Mouse (Mus musculus) right cerebral cortex, adult 2 months (tissue): ENCODE data around the gene Dlst.
"Not testable (repeated sequence)": the region's sequence is repeated elsewhere in the genome, so short reads cannot be mapped to it uniquely, and the experiment has no call there.

Experiments
- DNase-seq, 2 experiments: peaks; one replicate each; pipeline ENCODE4 v3.0.0; 2021 to 2022; ENCODE audit warnings: low spot score in 2 of 2

Gene Dlst

DNA sequence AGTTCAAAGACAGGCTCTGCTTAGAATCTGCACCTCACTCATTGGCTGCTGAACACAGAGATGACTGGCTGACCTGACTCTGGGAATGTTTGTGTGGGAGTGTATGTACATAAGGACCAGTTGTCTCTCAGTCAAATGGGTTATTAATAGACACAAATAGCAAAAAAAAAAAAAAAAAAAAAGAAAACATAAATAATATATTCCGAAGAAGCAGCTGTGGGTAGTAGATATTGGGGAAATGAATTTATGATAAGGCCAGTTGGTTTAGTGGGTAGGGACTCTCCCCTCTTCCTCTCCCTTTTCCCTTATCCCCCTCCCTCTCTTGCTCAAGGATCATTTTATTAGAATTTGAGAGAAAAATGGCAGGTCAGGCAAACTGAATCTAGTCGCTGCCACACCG, 3.3 kb downstream of the Dlst start:
- DNase-seq, result no peak

DNA sequence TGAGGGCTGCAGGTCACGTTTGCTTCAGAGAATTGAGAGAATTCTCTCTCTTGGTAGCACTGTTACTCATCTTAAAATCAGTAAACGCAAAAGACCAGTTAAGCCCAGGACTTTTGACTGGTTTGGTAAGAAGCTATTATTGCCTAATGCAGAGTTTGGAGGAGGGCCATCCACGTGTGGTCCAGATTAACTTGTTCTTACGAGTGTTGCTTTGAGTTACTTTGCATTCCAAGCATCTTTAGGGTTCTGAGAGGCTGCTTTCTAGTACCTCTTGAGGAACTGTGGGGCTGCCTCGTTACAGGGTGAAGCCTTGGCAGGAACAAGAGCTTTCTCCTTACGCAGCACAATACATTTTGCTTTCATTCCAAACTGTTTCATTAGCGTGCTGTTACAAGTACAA, 5.0 kb downstream of the Dlst start:
- no peak for DNase-seq

DNA sequence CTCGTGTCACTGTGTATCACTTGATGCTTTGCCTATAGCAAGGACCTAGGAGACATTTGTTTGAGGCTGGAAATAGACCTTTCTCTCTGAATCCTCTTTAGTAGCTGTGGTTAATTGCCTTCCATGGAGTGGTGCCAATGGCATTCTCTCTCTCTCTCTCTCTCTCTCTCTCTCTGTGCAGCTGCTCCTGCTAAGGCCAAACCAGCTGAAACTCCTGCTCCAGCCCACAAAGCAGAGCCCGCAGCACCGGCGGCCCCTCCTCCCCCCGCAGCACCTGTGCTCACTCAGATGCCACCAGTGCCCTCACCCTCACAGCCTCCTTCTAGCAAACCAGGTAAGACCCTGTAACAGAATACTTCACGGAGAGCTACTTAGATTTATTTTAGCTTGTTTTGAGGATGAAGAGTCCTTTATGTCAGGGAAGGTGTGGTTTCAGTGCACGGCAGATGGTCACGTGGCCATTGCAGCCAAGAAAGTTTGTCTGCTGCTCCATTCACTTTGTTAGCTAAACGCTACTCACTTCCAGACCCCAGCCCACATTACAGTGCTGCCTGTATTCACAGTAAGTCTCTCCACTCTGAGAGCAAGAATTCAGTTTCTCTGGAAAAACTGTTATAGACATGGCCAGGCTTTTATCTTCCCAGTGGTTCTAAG, 11.3 kb downstream of the Dlst start:
- no peak for DNase-seq

DNA sequence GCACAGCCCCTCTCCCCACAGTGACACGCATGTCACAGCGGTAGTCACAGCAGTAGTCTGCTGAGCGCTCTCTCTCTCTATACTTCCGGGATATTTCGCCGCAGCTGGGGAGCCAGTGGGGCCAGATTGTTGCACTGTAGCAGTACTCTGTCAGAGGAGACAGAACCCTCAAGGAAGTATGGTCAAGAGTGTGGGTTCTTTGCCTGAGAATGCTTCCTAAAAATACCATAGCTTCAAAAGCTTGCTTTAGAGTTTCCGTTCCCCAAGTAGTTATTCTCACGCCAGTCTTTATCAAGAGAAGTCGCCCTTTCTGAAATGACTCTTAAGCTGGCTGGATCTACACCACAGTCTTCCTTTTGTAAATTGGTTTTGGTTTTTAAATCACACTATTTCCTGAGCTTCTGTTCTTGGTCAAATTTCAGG, 12.5 kb downstream of the Dlst start:
- DNase-seq, result no peak

DNA sequence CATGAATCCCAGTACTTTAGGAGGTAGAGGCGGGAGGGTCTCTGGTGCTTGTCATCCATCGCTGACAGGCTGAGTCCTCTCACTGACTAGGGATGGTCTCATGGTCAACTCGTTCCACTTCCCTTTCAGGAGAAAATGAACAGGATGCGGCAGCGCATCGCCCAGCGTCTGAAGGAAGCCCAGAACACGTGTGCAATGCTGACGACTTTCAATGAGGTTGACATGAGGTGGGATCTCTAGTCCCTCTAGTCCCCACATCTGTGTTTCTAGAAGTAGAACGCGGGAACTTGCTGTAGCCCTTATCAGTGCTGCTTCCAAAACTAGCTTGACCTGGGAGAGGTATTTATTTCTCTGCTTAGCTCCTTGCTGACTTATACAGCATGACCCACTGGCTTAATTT, 13.0 kb downstream of the Dlst start:
- DNase-seq, result no peak

DNA sequence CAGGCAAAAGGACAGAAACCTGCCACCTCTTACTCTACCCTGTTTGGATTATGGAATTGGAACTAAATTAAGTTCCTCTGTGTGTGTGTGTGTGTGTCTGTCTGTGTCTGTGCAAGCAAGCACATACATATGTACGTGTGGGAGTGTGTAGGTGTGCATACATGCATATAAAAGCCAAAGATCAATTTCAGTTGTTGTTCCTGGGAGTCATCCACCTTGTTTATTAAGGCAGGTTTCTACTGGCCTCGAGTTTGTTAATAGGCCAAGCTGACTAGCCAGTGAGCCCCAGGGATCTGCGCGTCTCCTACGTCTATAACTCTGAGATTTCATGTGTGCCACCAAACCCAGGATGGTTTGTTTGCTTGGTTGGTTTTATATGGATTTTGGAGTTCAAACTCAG, 14.1 kb downstream of the Dlst start:
- DNase-seq, result no peak

DNA sequence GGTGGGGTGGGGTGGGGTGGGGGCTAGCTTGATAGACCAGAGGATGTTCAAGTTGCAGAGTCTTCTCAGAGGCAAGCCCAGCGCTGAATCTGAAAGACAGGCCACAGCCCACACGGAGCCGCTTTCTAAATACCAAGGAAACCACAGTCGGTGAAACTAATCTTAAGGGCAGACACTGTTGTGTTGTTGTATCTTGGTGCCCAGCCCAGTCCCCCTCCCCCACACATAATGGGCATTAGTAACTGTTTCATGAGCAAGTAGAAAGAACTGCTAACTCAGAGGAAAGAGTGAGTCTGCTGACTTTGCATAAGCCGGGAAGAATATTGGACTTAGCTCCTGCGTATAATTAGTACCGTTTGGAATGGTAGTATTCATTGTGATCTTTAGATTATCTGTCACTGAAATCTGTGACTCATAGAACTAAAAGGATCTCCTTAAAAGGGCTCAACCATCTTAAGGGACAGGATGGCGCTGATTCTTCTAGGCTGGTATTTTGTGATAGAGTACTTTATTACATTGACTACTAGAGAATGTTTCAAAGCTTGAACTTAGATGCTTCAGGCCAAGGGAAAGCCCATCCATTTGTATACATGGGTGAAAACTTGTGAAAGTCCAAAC, 16.5 kb downstream of the Dlst start:
- no peak for DNase-seq

DNA sequence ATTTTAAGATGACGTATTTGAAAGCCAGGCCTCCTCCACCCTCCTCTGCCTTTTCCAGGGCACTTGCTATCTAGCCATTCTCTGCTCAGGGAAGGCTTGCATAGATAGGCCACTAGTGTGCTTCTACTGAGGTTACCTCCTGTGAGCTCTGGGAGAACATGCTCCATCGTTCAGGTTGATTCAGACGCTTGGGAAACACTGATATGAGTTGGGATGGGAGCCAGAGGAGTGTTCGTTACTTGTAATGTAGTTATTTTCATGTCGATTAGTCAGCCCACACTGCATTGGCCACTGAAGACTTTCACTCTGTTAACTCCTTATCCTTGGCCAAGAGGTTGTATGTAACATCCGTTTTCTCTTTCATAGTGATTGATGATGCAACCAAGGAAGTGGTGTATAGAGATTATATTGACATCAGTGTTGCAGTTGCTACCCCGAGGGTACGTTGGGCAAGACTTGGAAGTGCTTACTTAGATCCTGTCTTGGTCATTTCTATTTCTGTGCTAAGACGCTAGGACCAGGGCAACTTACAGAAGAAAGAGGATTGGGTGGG, 18.9 kb downstream of the Dlst start:
- no peak for DNase-seq

DNA sequence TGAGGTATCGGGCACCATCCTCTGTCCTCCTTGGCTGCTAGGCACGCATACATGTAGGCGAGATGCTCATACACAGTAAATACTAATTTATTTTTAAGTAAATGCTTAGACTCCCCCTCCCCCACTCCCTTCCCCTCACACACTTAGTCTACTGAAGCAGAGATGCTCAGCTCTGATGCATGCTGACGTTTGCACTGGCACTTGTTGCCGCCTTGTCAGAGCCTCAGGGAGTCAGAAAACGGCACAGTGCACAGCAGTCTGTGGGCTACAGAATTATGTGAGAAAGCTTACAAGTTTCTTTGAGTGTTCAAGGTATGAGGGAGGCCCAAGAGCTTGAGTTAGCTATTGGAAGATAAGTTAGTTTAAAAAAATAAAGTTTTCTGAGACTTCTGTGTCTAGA, 20.7 kb downstream of the Dlst start:
- no peak for DNase-seq

DNA sequence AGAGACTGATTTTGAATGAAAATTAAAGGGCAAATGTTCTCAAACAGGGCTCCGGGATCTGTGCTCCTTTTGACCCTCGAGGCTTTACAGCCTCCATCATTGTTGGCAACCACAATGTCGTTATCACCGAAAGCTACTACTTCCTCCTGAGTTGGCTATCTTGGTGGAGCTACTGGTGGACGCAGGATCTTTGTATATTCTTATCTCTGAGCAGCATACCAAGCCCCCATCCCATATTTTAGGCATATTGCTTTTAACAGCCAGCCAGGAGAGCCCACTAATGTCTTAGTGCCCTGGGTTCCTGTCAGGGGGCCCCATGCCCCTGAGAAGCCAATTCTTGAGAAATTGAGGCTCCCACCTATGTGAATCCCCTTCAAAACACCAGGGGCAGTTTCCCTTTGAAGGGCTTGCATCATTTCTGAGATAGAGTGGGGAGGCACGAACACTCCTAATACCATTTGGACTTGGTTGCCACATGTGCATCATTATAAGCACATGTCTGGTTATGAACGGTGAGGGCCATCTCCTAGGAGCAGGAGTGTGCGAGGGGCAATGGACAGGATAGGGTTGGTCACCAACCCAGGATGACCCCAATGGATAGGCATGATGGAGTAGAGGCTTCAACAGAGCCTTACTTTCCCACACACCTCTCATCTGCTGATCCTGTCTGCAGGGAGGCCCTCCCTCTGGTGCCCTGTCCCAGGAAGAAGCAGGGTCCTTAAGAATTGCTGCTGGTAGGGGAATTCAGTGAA, 23.6 kb downstream of the Dlst start:
- no peak for DNase-seq

DNA sequence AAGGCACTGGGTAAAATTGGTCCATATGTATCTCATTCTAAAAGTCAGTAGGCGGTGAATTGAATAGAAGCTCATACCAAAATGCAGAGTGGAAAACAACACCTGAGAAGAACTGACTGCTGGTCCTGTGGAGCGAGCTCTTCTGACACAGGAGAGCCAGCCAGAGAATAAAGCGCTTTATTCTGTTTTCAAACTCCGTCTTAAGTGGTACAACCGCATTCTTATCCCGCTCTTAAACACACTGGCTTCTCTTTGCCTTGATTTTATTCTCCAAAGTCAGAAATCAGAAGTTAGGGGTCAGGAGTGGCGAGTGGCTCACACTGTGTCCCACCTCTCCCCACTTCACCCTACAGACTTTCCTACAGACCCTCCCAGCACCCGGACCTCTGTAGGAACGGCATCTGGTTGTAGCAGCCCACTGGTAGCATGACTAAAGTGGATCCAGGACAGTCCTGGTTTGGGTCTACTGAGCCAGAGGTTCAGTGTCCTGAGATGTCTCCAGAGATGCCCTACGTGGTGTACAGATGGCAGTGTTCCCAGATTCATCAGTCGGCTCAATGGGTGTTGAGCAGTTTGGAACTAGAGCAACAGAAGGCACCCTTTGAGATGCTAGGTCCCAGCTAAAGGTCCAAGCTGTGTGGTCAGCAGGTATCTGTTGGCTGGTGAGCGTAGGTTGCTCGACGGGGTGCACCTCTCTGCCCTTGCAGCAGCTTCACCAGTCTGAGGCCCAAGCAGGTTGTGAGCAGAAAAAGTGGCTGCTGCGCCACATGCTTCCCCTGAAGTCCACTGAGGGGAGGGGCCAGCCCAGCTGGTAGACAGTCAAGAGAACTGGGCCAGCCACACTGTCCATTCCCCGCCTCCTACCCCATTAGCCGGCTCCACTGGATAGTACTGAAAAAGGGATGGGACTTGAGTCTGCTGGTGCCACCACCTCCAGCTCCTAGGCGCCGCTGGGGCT, 25.2 kb downstream of the Dlst start:
- no peak for DNase-seq

DNA sequence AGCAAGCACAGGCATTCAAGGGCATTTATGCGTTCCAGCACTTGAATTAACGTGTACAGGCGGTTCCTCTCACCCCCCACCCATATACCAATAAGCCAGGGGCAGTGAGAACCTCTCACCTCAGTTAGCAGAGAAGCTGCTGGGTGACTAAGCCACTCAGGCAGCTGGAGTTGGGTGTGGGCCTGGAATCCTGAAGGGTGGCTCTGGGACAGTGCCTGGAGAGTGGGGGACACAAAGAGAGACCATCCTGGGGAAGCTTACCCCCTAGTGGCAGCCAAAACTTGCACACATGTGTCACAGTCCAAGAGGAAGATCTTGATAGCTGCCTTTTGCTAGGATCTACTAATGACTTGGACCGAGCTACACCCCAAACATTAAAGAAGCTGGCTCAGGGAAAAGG, 26.0 kb downstream of the Dlst start:
- DNase-seq, result no peak

DNA sequence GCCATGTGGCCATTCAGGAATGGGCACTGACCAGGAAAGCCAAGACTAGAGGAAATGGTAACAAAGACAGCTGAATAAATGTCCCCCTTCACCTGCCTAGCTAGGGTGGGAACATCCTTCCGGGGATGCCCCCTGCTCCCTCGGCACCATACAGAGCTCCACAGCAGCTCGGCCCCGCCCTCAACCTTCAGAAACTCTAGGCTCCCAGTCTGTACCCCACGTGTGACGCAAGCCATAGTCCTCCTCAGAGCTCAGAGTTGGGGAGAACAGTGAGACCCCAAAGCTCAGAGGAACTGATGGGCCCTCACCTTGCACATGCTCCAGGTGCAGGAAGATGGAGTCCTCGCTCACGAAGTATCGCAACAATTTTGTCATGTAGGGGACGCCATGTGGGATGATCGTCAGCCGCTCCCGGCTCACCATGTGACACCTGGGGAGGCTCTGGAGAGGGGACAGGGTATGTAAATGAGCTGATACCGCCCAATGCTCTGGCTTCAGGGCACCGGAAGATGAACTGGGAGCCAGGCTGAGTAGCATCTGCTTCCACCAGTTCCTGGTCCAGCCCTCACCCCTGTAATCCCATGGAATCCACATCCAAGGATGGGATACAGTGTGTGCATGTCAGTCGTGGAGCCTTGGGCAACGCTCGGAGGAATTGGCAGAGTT, 29.5 kb downstream of the Dlst start:
- no peak for DNase-seq

DNA sequence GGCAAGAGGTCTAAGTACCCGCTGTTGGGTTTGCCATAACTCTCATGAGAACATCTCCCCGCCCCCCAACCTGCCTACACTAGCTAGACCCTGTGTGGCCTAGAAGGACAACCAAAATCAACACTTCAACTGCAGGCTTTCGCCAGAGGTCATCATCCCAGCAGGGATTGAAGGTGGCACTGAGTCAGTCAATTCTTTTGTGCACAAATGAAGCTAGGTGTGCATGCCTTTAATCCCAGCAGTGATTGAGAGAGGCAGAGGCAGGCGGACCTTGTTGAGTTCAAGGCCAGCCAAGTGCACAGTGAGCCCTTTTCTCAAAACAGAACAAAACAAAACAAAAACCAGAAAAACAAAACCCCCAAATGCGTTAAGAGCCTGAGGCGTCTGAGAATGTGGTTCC, 30.5 kb downstream of the Dlst start:
- no peak for DNase-seq

DNA sequence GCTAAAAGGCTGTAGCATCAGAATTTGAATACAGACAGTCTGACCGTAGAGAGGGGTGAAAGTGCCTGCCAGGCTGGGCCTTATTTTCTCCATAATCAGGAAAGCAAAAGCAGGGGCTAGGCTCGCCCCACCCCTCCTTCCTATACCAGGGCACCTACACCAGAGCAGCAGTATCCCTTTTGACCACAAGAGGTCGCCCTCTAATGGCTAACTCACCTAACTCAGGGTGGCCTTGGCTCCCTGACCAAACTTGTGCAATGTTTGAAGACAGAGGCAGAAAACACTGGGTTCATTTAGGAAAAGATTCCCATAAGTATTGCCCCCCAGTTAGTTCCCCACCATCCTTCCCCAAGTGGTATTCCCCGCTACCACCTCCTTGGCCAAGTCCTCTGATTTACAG, 32.2 kb downstream of the Dlst start:
- peak; percentile 87 to 91 for DNase-seq

DNA sequence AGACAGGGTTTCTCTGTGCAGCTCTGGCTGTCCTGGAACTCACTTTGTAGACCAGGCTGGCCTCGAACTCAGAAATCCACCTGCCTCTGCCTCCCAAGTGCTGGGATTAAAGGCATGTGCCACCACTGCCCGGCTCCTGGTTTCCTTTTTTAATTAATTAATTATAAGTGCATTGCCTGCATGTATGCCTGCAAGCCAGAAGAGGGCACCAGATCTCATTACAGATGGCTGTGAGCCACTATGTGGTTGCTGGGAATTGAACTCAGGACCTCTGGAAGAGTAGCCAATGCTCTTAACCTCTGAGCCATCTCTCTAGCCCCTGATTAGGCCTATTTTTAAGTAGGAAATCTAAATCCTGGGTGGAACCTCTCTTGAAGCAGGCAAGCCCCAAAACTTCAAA, 33.6 kb downstream of the Dlst start:
- DNase-seq, result not testable (repeated sequence)

DNA sequence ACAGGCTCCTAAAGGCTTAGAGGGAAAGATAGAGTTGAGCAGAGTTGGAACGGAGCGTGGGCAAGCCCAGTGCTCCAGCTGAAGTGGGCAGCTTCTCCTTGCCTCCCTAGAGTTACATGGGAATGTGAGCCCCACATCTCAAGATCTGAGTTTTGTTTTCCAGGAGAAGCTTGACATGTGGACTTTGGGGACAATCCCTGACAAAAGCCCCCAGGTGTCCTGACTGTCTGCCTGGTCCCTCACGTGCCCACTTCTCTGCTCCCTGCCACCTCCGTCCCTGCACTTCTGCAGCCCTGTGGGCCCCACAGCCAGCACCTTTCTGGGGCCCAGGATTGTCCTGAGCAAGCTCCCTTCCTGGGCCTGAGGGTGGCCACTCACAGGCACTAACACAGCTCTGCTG, 34.2 kb downstream of the Dlst start:
- DNase-seq, result no peak

DNA sequence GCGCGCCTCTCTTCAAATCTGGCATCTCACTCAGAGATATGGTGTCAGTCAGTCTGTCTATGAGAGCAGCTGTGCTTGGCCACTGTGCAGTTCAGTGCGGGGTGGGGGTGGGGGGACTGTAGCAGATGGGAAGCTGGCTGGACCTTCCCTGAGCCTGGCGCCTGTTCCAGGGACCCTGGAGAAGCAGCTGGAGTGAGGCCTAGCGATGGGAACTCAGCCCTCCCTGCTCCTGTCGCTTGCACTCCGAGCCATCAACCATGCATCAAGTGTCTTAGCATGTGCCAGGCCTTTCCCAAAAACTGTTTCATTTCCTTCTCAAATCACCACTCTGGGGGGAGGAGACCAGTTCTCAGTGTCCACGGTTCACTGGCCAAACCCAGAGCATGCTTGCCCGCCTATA, 35.0 kb downstream of the Dlst start:
- no peak for DNase-seq

DNA sequence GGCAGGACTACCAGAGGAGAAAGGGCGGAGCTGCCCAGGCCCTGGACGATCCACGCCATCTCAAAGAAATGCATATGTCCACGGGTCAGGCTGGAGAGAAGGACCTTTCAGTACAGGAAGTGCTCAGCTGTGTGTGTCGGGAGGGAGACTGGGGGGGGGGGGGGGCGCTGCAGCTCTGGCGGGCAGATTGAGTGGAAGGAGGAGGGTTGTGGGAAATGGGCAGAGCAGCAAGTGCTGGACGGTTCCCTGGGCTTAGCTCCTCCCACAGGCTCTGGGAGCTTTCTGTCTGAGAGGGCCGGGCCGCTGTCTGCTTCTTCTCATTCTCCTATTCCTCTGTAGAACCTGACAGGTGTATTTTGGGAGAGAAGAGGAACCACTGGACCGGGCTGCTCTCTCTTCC, 35.7 kb downstream of the Dlst start:
- no peak for DNase-seq

DNA sequence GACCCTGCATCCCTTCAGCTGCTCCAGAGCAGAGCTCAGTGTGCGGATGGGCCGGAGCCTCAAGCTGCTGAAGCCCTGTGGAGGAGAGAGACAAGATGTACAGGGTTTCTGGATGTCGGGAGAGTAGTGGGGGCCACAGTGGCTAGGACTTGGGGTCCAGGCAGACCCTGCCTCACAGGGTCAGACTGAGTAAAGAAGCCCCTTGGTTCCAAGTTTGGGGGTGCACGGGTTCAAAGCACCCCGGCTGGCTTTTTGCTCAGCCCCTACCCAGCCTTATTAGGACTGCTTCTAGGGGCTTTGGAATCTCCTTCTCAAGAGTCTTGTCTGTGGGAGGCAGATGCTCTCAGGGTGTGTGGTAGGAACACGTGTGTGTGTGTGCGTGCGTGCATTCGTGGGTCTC, 36.2 kb downstream of the Dlst start:
- no peak for DNase-seq

DNA sequence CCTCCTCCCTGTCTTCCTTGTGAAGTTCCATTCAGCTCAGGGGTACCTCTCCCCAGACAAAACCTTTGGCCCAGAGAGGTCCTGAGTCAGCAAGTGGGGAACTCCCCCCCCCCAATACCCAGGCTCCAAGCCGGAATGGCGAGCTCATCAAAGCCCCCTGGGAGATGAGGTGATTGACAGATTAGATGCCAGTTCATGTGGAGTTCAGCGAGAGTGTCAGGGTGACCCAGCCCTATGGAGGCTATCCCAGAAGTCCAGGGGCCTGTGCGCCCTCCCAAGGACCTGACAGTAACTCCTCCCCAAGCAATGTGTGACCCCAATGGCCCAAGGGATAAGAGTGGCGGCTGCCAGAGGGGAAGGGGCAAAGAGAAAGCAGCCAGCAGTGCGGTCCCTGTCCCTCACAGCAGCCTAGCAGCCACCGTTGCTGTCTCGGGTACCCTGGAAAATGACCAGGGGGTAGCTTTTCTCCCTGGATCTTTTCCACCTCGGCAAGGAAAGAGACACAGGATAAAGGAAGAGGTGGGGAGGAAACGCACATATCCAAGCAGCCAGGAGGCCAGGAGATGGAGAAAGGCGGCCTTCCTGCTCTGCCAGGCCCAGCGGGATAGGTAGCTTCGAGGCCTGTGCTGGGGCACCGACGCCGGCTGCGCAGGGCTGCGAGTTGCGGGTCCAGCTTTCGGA, 39.8 kb downstream of the Dlst start:
- DNase-seq, result no peak
